Mouse (Mus musculus): ENCODE results near the gene Gm10147. TPM values are rescaled to one million over a fixed set of nuclear protein-coding genes. Genes with fewer than 3 reads are reported as not detected.
"Not testable (repeated sequence)": the region's sequence is repeated elsewhere in the genome, so short reads cannot be mapped to it uniquely, and the experiment has no call there.

The Gm10147 gene
- polyA plus RNA-seq (2015; fragmentation: Nextera tagmentation; extraction: Ambion mirVana): not detected in 2 replicates

- not testable (repeated sequence) for H3K4me3 ChIP-seq (replicated peaks; ENCODE audit: low read length); H3K4me1 ChIP-seq (replicated peaks; ENCODE audit: control insufficient read depth, insufficient read depth, low read length); H3K9ac ChIP-seq (replicated peaks; ENCODE audit: low read depth, low read length); H3K9me3 ChIP-seq (ENCODE audit: control insufficient read depth, low read length); H3K36me3 ChIP-seq (ENCODE audit: control insufficient read depth, insufficient read depth); H3K27ac ChIP-seq (ENCODE audit: low read length); ATAC-seq; H3K4me2 ChIP-seq (ENCODE audit: low read length); H3K27me3 ChIP-seq (replicated peaks; ENCODE audit: control insufficient read depth, insufficient read depth, low read length)
- no CpG with 5 or more reads among the region's 7 CpGs for WGBS
Measured at GRCm38 (mm10) chrX:28607742-28608141, at the start of gene Gm10147. Gene Gm10147 (minus strand): TSS chrX:28607842.

Small RNAs within 50 kb of the gene (microRNA-seq; reads per million reads assigned to microRNA genes)
- not detected for gene Gm44499
